ENCODE assay signal across 10 mouse cellular contexts in genomic region chr2:144330352-144330959, GRCm38 (mm10). TPM values are rescaled to one million over a fixed set of nuclear protein-coding genes. Genes with fewer than 3 reads are reported as not detected.
DNase-seq lines count a peak whose midpoint lies in the region; ATAC-seq and TF ChIP-seq lines count a peak whose summit lies in the region.
"Had no signal": no experiment of that assay in that cellular context is flagged by ENCODE, and none has a peak within 500 bp of the region (broad histone marks: within the 10 kb centered on the region; RNA-seq: fewer than 3 reads in every experiment).

No protein-coding gene starts in this region.

- H3K9ac ChIP-seq in heart, embryonic 12.5 days: peak overlapping the region; percentile 57
- peak overlapping the region; percentile 52 for H3K9ac ChIP-seq in forebrain, embryonic 14.5 days (ENCODE audit: low read length)
- peak overlapping the region; percentile 35 for H3K9ac ChIP-seq in limb, embryonic 12.5 days (replicated peaks)
- 0 out of 2 replicates have a peak overlapping the region, but pooled peaks have one; percentile 29 for H3K9ac ChIP-seq in midbrain, postnatal 0 days (replicated peaks; ENCODE audit: low read length, poor library complexity, severe bottlenecking)

- no peak for TF ChIP-seq CTCF in midbrain, postnatal 0 days (IDR thresholded peaks at IDR 0.05)

- WGBS in heart, embryonic 12.5 days: 3% methylated on average over 31 of the region's 41 CpGs
- WGBS in forebrain, embryonic 14.5 days: under 1% methylated on average over 40 of the region's 41 CpGs
- WGBS in limb, embryonic 12.5 days: 1% methylated on average over 33 of the region's 41 CpGs
- under 1% methylated on average over 34 of the region's 41 CpGs for WGBS in midbrain, postnatal 0 days

- no peak for ATAC-seq in heart, embryonic 12.5 days (ENCODE audit: insufficient number of reproducible peaks, low FRiP score)
- ATAC-seq in forebrain, embryonic 14.5 days: 0 out of 2 replicates have a peak, but pooled peaks have one; percentile 8
- 0 out of 2 replicates have a peak, but pooled peaks have one; percentile 42 for ATAC-seq in limb, embryonic 12.5 days (ENCODE audit: insufficient number of reproducible peaks, insufficient read depth, low FRiP score, low TSS enrichment, low read depth)
- no peak for ATAC-seq in midbrain, postnatal 0 days (ENCODE audit: low FRiP score)
- no peak for ATAC-seq in activated CD4-positive, CD25-positive, alpha-beta regulatory T cell, adult 4 months

- H3K36me3 ChIP-seq in heart, embryonic 12.5 days: no peaks in the 10 kb centered on the region
- H3K36me3 ChIP-seq in forebrain, embryonic 14.5 days (ENCODE audit: control insufficient read depth, insufficient read depth, low read length): no peaks in the 10 kb centered on the region
- no peaks in the 10 kb centered on the region for H3K36me3 ChIP-seq in limb, embryonic 12.5 days
- H3K36me3 ChIP-seq in midbrain, postnatal 0 days (ENCODE audit: insufficient read depth, low read length): no peaks in the 10 kb centered on the region
- H3K36me3 ChIP-seq: G1E had no signal

- peaks cover 85% of the 10 kb centered on the region for H3K27me3 ChIP-seq in heart, embryonic 12.5 days (replicated peaks)
- H3K27me3 ChIP-seq in forebrain, embryonic 14.5 days (replicated peaks; ENCODE audit: control insufficient read depth, insufficient read depth, low read length): peaks cover 60% of the 10 kb centered on the region
- peaks cover 80% of the 10 kb centered on the region for H3K27me3 ChIP-seq in limb, embryonic 12.5 days
- H3K27me3 ChIP-seq in midbrain, postnatal 0 days (ENCODE audit: insufficient read depth, low read length): peaks cover 55% of the 10 kb centered on the region

- H3K27ac ChIP-seq in heart, embryonic 12.5 days (ENCODE audit: poor library complexity, severe bottlenecking): no peak overlapping the region
- H3K27ac ChIP-seq in forebrain, embryonic 14.5 days (ENCODE audit: low read depth, low read length): no peak overlapping the region
- H3K27ac ChIP-seq in limb, embryonic 12.5 days: no peak overlapping the region
- H3K27ac ChIP-seq in midbrain, postnatal 0 days (ENCODE audit: low read depth, low read length): no peak overlapping the region

- H3K9me3 ChIP-seq in heart, embryonic 12.5 days (replicated peaks): no peaks in the 10 kb centered on the region
- H3K9me3 ChIP-seq in forebrain, embryonic 14.5 days (replicated peaks; ENCODE audit: control insufficient read depth, low read length): no peaks in the 10 kb centered on the region
- H3K9me3 ChIP-seq in limb, embryonic 12.5 days: no peaks in the 10 kb centered on the region
- H3K9me3 ChIP-seq in midbrain, postnatal 0 days (ENCODE audit: low read length): no peaks in the 10 kb centered on the region

- peak overlapping the region; percentile 55 for H3K4me3 ChIP-seq in heart, embryonic 12.5 days
- H3K4me3 ChIP-seq in forebrain, embryonic 14.5 days (ENCODE audit: low read depth, low read length): peak overlapping the region; percentile 46
- H3K4me3 ChIP-seq in limb, embryonic 12.5 days (replicated peaks): peak overlapping the region; percentile 51
- peak overlapping the region; percentile 42 for H3K4me3 ChIP-seq in midbrain, postnatal 0 days (ENCODE audit: low read depth, low read length)

- no peak for DNase-seq in heart, adult 11 months
- peak; percentile 1 for DNase-seq in Muller cell, postnatal 12 days (ENCODE audit: inconsistent ontology term)
- peak; percentile 10 for DNase-seq in forebrain, embryonic 14.5 days (ENCODE audit: low spot score)
- DNase-seq in midbrain, postnatal 0 days (ENCODE audit: low spot score): no peak
- DNase-seq in gastrocnemius, adult 8-10 months (ENCODE audit: low spot score in 2 of 2): no peak

- peak overlapping the region; percentile 88 for H3K4me2 ChIP-seq in heart, embryonic 12.5 days
- peak overlapping the region; percentile 91 for H3K4me2 ChIP-seq in forebrain, embryonic 14.5 days (ENCODE audit: low read length)
- H3K4me2 ChIP-seq in limb, embryonic 12.5 days: peak overlapping the region; percentile 92
- H3K4me2 ChIP-seq in midbrain, postnatal 0 days (ENCODE audit: low read depth, low read length, poor library complexity, severe bottlenecking): peak overlapping the region; percentile 77

- peaks cover 33% of the 10 kb centered on the region for H3K4me1 ChIP-seq in heart, embryonic 12.5 days (replicated peaks)
- H3K4me1 ChIP-seq in forebrain, embryonic 14.5 days (ENCODE audit: control insufficient read depth, insufficient read depth, low read length): peaks cover 16% of the 10 kb centered on the region
- peaks cover 37% of the 10 kb centered on the region for H3K4me1 ChIP-seq in limb, embryonic 12.5 days (replicated peaks)
- H3K4me1 ChIP-seq in midbrain, postnatal 0 days (ENCODE audit: insufficient read depth, low read length): peaks cover 11% of the 10 kb centered on the region; the same call in 1 of the 2 replicates

RNA-seq across cellular contexts. Expression of gene Ovol2, which starts 1.5 kb away (rescaled TPM):
- polyA plus RNA-seq in heart, embryonic 12.5 days (2016; fragmentation: Nextera tagmentation; extraction: Ambion mirVana): 0.12 and 0.20 TPM in 2 replicates
- polyA plus RNA-seq in forebrain, embryonic 14.5 days (2014; fragmentation: Nextera tagmentation; extraction: Ambion mirVana): not detected in 2 replicates
- 1.4 and 1.8 TPM in 2 replicates for polyA plus RNA-seq in limb, embryonic 12.5 days (2016; fragmentation: Nextera tagmentation; extraction: Ambion mirVana)
- not detected in 2 replicates for total RNA-seq in midbrain, postnatal 0 days (2014; rRNA removed)
- polyA plus RNA-seq in midbrain, postnatal 0 days (2015; fragmentation: Nextera tagmentation; extraction: Ambion mirVana): not detected in 2 replicates
- not detected for total RNA-seq in gastrocnemius, adult 8-10 months (2022)
- polyA plus RNA-seq in activated CD4-positive, CD25-positive, alpha-beta regulatory T cell, adult 4 months (2017; shearing (Covaris generic)): not detected
- polyA plus RNA-seq: G1E had no signal

RNA-seq across cellular contexts. Expression of gene Kat14, which starts 38.3 kb away (rescaled TPM):
- polyA plus RNA-seq in heart, embryonic 12.5 days (2016; fragmentation: Nextera tagmentation; extraction: Ambion mirVana): 27.3 and 27.5 TPM in 2 replicates
- 21.0 and 22.0 TPM in 2 replicates for polyA plus RNA-seq in forebrain, embryonic 14.5 days (2014; fragmentation: Nextera tagmentation; extraction: Ambion mirVana)
- 54.6 and 54.7 TPM in 2 replicates for polyA plus RNA-seq in limb, embryonic 12.5 days (2016; fragmentation: Nextera tagmentation; extraction: Ambion mirVana)
- 24.5 and 37.7 TPM in 2 replicates for total RNA-seq in midbrain, postnatal 0 days (2014; rRNA removed)
- 17.7 and 19.2 TPM in 2 replicates for polyA plus RNA-seq in midbrain, postnatal 0 days (2015; fragmentation: Nextera tagmentation; extraction: Ambion mirVana)
- 10 to 100 TPM; 19.3 to 28.7 (median 23.0) TPM for total RNA-seq in gastrocnemius, adult 8-10 months (2022)
- polyA plus RNA-seq in activated CD4-positive, CD25-positive, alpha-beta regulatory T cell, adult 4 months (2017; shearing (Covaris generic)): 10 to 100 TPM; 12.7 to 16.8 TPM

RNA-seq across cellular contexts. Expression of gene Pet117, which starts 38.3 kb away (rescaled TPM):
- 0.90 and 3.8 TPM in 2 replicates for polyA plus RNA-seq in heart, embryonic 12.5 days (2016; fragmentation: Nextera tagmentation; extraction: Ambion mirVana)
- 0.47 and 0.71 TPM in 2 replicates for polyA plus RNA-seq in forebrain, embryonic 14.5 days (2014; fragmentation: Nextera tagmentation; extraction: Ambion mirVana)
- polyA plus RNA-seq in limb, embryonic 12.5 days (2016; fragmentation: Nextera tagmentation; extraction: Ambion mirVana): 0.60 and 1.5 TPM in 2 replicates
- not detected in 2 replicates for total RNA-seq in midbrain, postnatal 0 days (2014; rRNA removed)
- polyA plus RNA-seq in midbrain, postnatal 0 days (2015; fragmentation: Nextera tagmentation; extraction: Ambion mirVana): 3.8 TPM in 1 of 2 replicates, not detected in the other
- total RNA-seq in gastrocnemius, adult 8-10 months (2022): 1 to 10 TPM; 2.1 to 8.4 (median 5.7) TPM
- 1 to 10 TPM in 1 of 2 experiments, not detected in 1; 2.4 TPM for polyA plus RNA-seq in activated CD4-positive, CD25-positive, alpha-beta regulatory T cell, adult 4 months (2017; shearing (Covaris generic))
- total RNA-seq: G1E had no signal
- polyA plus RNA-seq: gonadal fat pad, adult 2 months had no signal

RNA-seq across cellular contexts. Expression of gene Snx5, which starts 59.8 kb away (rescaled TPM):
- polyA plus RNA-seq in heart, embryonic 12.5 days (2016; fragmentation: Nextera tagmentation; extraction: Ambion mirVana): 110 TPM in 2 replicates
- polyA plus RNA-seq in forebrain, embryonic 14.5 days (2014; fragmentation: Nextera tagmentation; extraction: Ambion mirVana): 61.7 and 64.5 TPM in 2 replicates
- polyA plus RNA-seq in limb, embryonic 12.5 days (2016; fragmentation: Nextera tagmentation; extraction: Ambion mirVana): 139 and 145 TPM in 2 replicates
- 62.3 and 69.0 TPM in 2 replicates for total RNA-seq in midbrain, postnatal 0 days (2014; rRNA removed)
- polyA plus RNA-seq in midbrain, postnatal 0 days (2015; fragmentation: Nextera tagmentation; extraction: Ambion mirVana): 57.2 and 58.0 TPM in 2 replicates
- 10 to 100 TPM; 57.8 to 66.5 (median 58.9) TPM for total RNA-seq in gastrocnemius, adult 8-10 months (2022)
- polyA plus RNA-seq in activated CD4-positive, CD25-positive, alpha-beta regulatory T cell, adult 4 months (2017; shearing (Covaris generic)): 100 to 1,000 TPM in 1 of 2 experiments, 10 to 100 TPM in 1; 85.8 to 119 TPM

RNA-seq across cellular contexts. Expression of gene Mgme1, which starts 60.0 kb away (rescaled TPM):
- 21.7 and 22.4 TPM in 2 replicates for polyA plus RNA-seq in heart, embryonic 12.5 days (2016; fragmentation: Nextera tagmentation; extraction: Ambion mirVana)
- polyA plus RNA-seq in forebrain, embryonic 14.5 days (2014; fragmentation: Nextera tagmentation; extraction: Ambion mirVana): 10.5 and 12.5 TPM in 2 replicates
- 20.3 and 21.7 TPM in 2 replicates for polyA plus RNA-seq in limb, embryonic 12.5 days (2016; fragmentation: Nextera tagmentation; extraction: Ambion mirVana)
- total RNA-seq in midbrain, postnatal 0 days (2014; rRNA removed): 4.3 and 4.4 TPM in 2 replicates
- 5.6 and 6.2 TPM in 2 replicates for polyA plus RNA-seq in midbrain, postnatal 0 days (2015; fragmentation: Nextera tagmentation; extraction: Ambion mirVana)
- 10 to 100 TPM; 11.8 to 13.8 (median 13.1) TPM for total RNA-seq in gastrocnemius, adult 8-10 months (2022)
- 10 to 100 TPM in 1 of 2 experiments, 1 to 10 TPM in 1; 6.4 to 11.9 TPM for polyA plus RNA-seq in activated CD4-positive, CD25-positive, alpha-beta regulatory T cell, adult 4 months (2017; shearing (Covaris generic))

Comparison
In these comparisons a context has a peak if more than half of its experiments do, and no peak if none do; other contexts are left out.
1. ATAC-seq: peak in forebrain, embryonic 14.5 days (single experiment) and limb, embryonic 12.5 days (single experiment); none in heart, embryonic 12.5 days (single experiment), midbrain, postnatal 0 days (single experiment) and activated CD4-positive, CD25-positive, alpha-beta regulatory T cell, adult 4 months (single experiment).
2. DNase-seq: peak in Muller cell, postnatal 12 days (single experiment) and forebrain, embryonic 14.5 days (single experiment); none in heart, adult 11 months (single experiment), midbrain, postnatal 0 days (single experiment) and gastrocnemius, adult 8-10 months (0 of 2).
3. Peak in every context shown above with its lines, with median percentiles within 50 percentile points of each other: H3K4me2 ChIP-seq, H3K4me3 ChIP-seq and H3K9ac ChIP-seq.